In the genomic region with DNA sequence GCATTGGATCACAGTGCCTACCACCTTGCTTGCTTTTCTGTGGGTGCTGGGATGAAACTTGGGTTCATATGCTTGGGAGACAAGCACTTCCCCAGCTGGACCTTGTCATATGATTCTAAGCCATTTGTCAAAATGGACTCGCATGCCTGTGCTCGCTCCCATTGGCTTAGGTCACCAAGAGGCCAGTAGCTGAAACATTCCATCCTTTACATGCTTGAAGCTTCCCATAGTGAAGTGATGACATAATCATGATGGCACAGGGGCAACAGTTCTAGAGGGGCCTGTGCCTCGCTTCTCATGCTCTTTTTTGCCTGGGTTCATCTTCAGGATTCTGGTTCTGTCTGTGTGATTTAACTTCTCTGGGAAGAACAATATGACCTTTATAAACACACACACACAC, we compare ENCODE assay signal across 15 mouse cellular contexts.
DNase-seq lines count a peak whose midpoint lies in the region; ATAC-seq and TF ChIP-seq lines count a peak whose summit lies in the region.
"Had no signal": no experiment of that assay in that cellular context is flagged by ENCODE, and none has a peak within 500 bp of the region (broad histone marks: within the 10 kb centered on the region; RNA-seq: fewer than 3 reads in every experiment).

No protein-coding gene starts in this region.

- ATAC-seq in heart, embryonic 12.5 days (ENCODE audit: insufficient number of reproducible peaks, low FRiP score): 0 out of 2 replicates have a peak, but pooled peaks have one; percentile 45
- ATAC-seq in limb, embryonic 14.5 days (ENCODE audit: low FRiP score, low read depth): peak; percentile 53; the same call in 1 of the 2 replicates
- ATAC-seq in kidney, embryonic 16.5 days (ENCODE audit: low FRiP score, low TSS enrichment): 0 out of 2 replicates have a peak, but pooled peaks have one; percentile 65
- ATAC-seq: activated CD4-positive, CD25-positive, alpha-beta regulatory T cell, adult 4 months; forebrain, postnatal 0 days had no signal

- TF ChIP-seq POLR2A in limb, embryonic 14.5 days (IDR thresholded peaks at IDR 0.05; ENCODE audit: borderline replicate concordance, extremely low read depth, insufficient read depth, insufficient read length): no peak

- 27% methylated on average over 3 of the region's 3 CpGs for WGBS in heart, embryonic 12.5 days
- WGBS in heart, embryonic 10.5 days: 42% methylated on average over 3 of the region's 3 CpGs
- 63% methylated on average over 3 of the region's 3 CpGs for WGBS in limb, embryonic 14.5 days
- 84% methylated on average over 3 of the region's 3 CpGs for WGBS in limb, embryonic 10.5 days
- 62% methylated on average over 3 of the region's 3 CpGs for WGBS in kidney, embryonic 16.5 days

- H3K9me3 ChIP-seq in heart, embryonic 12.5 days (replicated peaks): no peaks in the 10 kb centered on the region
- no peaks in the 10 kb centered on the region for H3K9me3 ChIP-seq in heart, embryonic 10.5 days
- H3K9me3 ChIP-seq in limb, embryonic 14.5 days (ENCODE audit: control insufficient read depth, low read length): no peaks in the 10 kb centered on the region
- H3K9me3 ChIP-seq in limb, embryonic 10.5 days (replicated peaks): no peaks in the 10 kb centered on the region
- H3K9me3 ChIP-seq in kidney, embryonic 16.5 days (ENCODE audit: low read length): no peaks in the 10 kb centered on the region
- H3K9me3 ChIP-seq: hindbrain, embryonic 15.5 days; limb, embryonic 15.5 days had no signal

- H3K27me3 ChIP-seq in heart, embryonic 12.5 days (replicated peaks): no peaks in the 10 kb centered on the region
- no peaks in the 10 kb centered on the region for H3K27me3 ChIP-seq in heart, embryonic 10.5 days (ENCODE audit: insufficient read depth, poor library complexity, severe bottlenecking)
- no peaks in the 10 kb centered on the region for H3K27me3 ChIP-seq in limb, embryonic 14.5 days (ENCODE audit: control insufficient read depth, insufficient read depth, low read length)
- H3K27me3 ChIP-seq in limb, embryonic 10.5 days (ENCODE audit: low read depth, poor library complexity, severe bottlenecking): no peaks in the 10 kb centered on the region
- H3K27me3 ChIP-seq in kidney, embryonic 16.5 days (ENCODE audit: insufficient read depth, low read length): no peaks in the 10 kb centered on the region
- H3K27me3 ChIP-seq: hindbrain, embryonic 15.5 days; limb, embryonic 15.5 days had no signal

- H3K4me2 ChIP-seq in heart, embryonic 12.5 days: no peak overlapping the region
- H3K4me2 ChIP-seq in limb, embryonic 14.5 days (replicated peaks; ENCODE audit: low read depth, low read length, severe bottlenecking): no peak overlapping the region
- H3K4me2 ChIP-seq in kidney, embryonic 16.5 days (replicated peaks; ENCODE audit: low read depth, low read length): no peak overlapping the region
- H3K4me2 ChIP-seq: hindbrain, embryonic 15.5 days; limb, embryonic 15.5 days had no signal

- peaks cover 20% of the 10 kb centered on the region for H3K4me1 ChIP-seq in heart, embryonic 12.5 days (replicated peaks)
- peaks cover 7% of the 10 kb centered on the region; the same call in 1 of the 2 replicates for H3K4me1 ChIP-seq in heart, embryonic 10.5 days
- peaks cover 7% of the 10 kb centered on the region; the same call in 1 of the 2 replicates for H3K4me1 ChIP-seq in limb, embryonic 14.5 days (ENCODE audit: control insufficient read depth, insufficient read depth, low read length)
- peaks cover 40% of the 10 kb centered on the region for H3K4me1 ChIP-seq in limb, embryonic 10.5 days
- peaks cover 15% of the 10 kb centered on the region for H3K4me1 ChIP-seq in kidney, embryonic 16.5 days (ENCODE audit: insufficient read depth, low read length)
- H3K4me1 ChIP-seq: limb, embryonic 15.5 days had no signal

- no peak overlapping the region for H3K9ac ChIP-seq in heart, embryonic 12.5 days
- no peak overlapping the region for H3K9ac ChIP-seq in limb, embryonic 14.5 days (ENCODE audit: low read depth, low read length, severe bottlenecking)
- no peak overlapping the region for H3K9ac ChIP-seq in kidney, embryonic 16.5 days (replicated peaks; ENCODE audit: low read length)
- H3K9ac ChIP-seq: forebrain, postnatal 0 days; hindbrain, embryonic 15.5 days; limb, embryonic 15.5 days had no signal

- DNase-seq in heart, embryonic 10.5 days (ENCODE audit: low spot score): no peak
- no peak for DNase-seq in limb, embryonic 14.5 days (ENCODE audit: low spot score)
- DNase-seq in limb, embryonic 10.5 days (ENCODE audit: low spot score): no peak
- peak; percentile 26 for DNase-seq in lung, postnatal 25 days (ENCODE audit: low spot score)
- DNase-seq in adrenal gland, postnatal 36 days: no peak
- no peak for DNase-seq in retina, embryonic 14.5 days (ENCODE audit: low spot score)
- DNase-seq: B cell, adult 2 months; cerebellum, adult 9-10 months; forebrain, postnatal 0 days had no signal

- H3K27ac ChIP-seq in heart, embryonic 12.5 days (ENCODE audit: poor library complexity, severe bottlenecking): no peak overlapping the region
- H3K27ac ChIP-seq in heart, embryonic 10.5 days: no peak overlapping the region
- no peak overlapping the region for H3K27ac ChIP-seq in limb, embryonic 14.5 days (replicated peaks; ENCODE audit: low read depth, low read length)
- H3K27ac ChIP-seq in limb, embryonic 10.5 days: no peak overlapping the region
- no peak overlapping the region for H3K27ac ChIP-seq in kidney, embryonic 16.5 days (ENCODE audit: low read length)
- H3K27ac ChIP-seq: hindbrain, embryonic 15.5 days; limb, embryonic 15.5 days; stomach, postnatal 0 days had no signal

- 0 out of 2 replicates have a peak, but pooled peaks cover 2% of the 10 kb centered on the region for H3K36me3 ChIP-seq in heart, embryonic 12.5 days
- H3K36me3 ChIP-seq in heart, embryonic 10.5 days: no peaks in the 10 kb centered on the region
- H3K36me3 ChIP-seq in limb, embryonic 14.5 days (ENCODE audit: control insufficient read depth, insufficient read depth, low read length): no peaks in the 10 kb centered on the region
- H3K36me3 ChIP-seq in limb, embryonic 10.5 days: no peaks in the 10 kb centered on the region
- no peaks in the 10 kb centered on the region for H3K36me3 ChIP-seq in kidney, embryonic 16.5 days (ENCODE audit: insufficient read depth, low read length)
- H3K36me3 ChIP-seq: hindbrain, embryonic 15.5 days; limb, embryonic 15.5 days had no signal

- no peak overlapping the region for H3K4me3 ChIP-seq in heart, embryonic 12.5 days
- H3K4me3 ChIP-seq in heart, embryonic 10.5 days: no peak overlapping the region
- H3K4me3 ChIP-seq in limb, embryonic 14.5 days (replicated peaks; ENCODE audit: low read length): no peak overlapping the region
- H3K4me3 ChIP-seq in limb, embryonic 10.5 days: no peak overlapping the region
- no peak overlapping the region for H3K4me3 ChIP-seq in kidney, embryonic 16.5 days (ENCODE audit: low read length)
- H3K4me3 ChIP-seq: hindbrain, embryonic 15.5 days; limb, embryonic 15.5 days had no signal
